Mouse (Mus musculus) ES-Bruce4 (cell line): ENCODE measurements around the gene Sbds.

ENCODE experiments used
- CTCF ChIP-seq: IDR thresholded peaks from one replicate; pipeline ENCODE4 v1.8.1; 2011; ENCODE audit warnings: low read depth, low read length
- EP300 ChIP-seq: IDR thresholded peaks from 2 replicates; pipeline ENCODE4 v1.6.1; 2011; ENCODE audit warnings: low read depth, low read length; ENCODE audit not compliant: insufficient read depth
- POLR2A ChIP-seq: IDR thresholded peaks from one replicate; pipeline ENCODE4 v1.8.1; 2011; ENCODE audit warnings: low read length; ENCODE audit not compliant: insufficient read depth

GRCm38 (mm10) chr5:130275509-130275908 is 20.2 kb upstream of the Sbds start:
- TF ChIP-seq CTCF = no peak
- TF ChIP-seq EP300 = no peak
- TF ChIP-seq POLR2A = no peak
